Mouse (Mus musculus): ENCODE measurements around the gene Avpr2. TPM values are rescaled to one million over a fixed set of nuclear protein-coding genes. Genes with fewer than 3 reads are reported as not detected.

Gene Avpr2
- total RNA-seq, 2 experiments from 2014 or later, result not detected

DNA sequence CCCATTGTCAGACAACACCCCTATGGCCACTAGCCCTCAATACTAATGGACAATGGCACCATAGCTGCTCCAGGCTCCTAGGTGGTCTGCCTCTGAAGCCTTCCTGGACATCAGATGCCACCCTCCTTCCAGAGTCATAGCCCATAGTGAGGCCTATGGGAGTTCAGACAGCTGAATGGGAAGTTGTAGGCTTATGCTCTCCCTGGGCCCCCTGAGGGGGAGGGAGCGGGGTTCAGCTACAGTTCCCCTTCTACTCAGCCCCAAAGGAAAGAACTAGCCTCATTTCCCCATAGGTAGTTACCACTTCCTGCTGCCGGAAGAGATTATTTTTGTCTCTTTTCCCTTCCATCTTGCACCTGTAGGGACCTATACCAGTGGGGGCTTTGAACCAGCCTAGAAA lies 19.7 kb downstream of the Avpr2 start:
- no peak for ATAC-seq (replicated peaks; ENCODE audit: low FRiP score, low TSS enrichment, poor library complexity, severe bottlenecking)

DNA sequence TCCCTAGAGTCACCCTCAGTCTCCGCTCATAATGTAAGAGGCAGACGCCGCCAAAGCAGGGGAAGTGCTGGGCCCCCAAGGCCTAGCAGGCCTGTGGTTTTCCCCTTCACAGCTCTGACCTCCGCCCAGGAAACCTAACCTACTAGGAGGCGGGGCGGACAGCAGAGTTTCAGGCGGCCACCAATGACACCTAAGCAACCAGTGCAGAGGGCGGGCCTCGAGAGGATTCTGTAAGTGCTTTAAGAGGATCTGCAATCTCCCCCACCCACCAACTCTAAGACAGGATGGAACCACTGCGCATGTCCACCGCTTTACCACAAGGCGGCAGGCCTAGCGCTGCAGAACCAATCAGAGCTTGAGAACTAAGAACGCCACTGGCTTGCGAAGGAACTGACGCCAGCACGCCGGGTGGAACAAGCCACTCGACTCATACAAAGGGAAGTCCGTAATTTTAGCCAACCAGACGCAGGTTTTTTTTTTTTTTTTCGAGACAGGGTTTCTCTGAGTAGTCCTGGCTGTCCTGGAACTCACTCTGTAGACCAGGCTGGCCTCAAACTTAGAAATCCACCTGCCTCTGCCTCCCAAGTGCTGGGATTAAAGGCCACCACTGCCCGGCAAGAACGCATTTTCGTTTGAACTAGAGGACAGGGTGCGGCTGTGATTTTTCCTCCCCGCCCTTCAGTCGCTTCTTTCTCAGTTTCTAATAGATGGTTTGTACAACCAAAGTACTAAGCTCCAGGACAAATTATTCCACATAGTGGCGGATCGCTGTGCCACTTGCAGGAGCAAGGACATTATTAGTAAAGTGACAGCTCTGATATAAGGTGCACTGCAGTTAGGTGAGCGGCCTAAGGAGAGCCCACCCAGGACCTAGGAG lies 23.2 kb downstream of the Avpr2 start:
- ATAC-seq (replicated peaks; ENCODE audit: low FRiP score, low TSS enrichment, poor library complexity, severe bottlenecking), result peak; percentile 98

DNA sequence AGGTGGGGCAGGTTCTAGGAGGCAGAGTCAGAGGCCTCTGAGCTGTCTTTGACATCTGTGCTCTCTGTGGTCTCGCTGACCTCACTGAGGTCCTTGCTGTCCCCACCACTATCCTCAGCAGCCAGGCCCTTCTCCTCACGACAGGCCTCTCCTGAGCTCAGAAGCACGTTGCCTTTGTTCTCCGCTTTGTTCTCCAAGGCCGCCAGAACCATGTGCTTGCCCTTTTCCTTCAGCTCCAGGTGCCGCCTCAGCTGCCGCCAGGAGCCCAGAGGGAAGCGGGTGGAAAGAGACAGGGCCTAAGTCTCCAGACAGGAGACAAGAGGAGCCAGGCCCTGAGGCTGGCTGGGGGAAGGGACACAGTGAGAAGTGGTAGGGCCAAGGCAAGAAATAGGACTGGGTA lies 25.0 kb downstream of the Avpr2 start:
- ATAC-seq (replicated peaks; ENCODE audit: low FRiP score, low TSS enrichment, poor library complexity, severe bottlenecking), result no peak

DNA sequence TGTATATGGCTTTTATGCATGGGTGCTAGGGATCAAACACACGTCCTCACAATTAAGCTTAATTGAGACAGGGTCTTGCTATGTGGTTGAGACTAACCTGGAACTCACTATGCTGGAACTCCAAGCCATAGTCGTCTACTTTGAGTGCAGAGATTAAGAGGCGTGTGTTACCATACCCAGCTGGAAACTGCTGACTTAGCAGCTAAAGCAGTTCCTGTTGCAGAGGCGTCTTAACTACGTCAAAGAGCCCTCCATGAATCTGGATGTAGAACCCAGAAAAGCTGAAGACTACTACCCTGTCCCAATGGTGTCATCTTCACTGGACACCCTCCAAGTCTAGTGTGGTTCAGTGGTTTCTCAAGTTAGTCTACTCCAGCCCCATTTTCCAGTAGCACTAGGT lies 26.7 kb downstream of the Avpr2 start:
- ATAC-seq (replicated peaks; ENCODE audit: low FRiP score, low TSS enrichment, poor library complexity, severe bottlenecking), result no peak

DNA sequence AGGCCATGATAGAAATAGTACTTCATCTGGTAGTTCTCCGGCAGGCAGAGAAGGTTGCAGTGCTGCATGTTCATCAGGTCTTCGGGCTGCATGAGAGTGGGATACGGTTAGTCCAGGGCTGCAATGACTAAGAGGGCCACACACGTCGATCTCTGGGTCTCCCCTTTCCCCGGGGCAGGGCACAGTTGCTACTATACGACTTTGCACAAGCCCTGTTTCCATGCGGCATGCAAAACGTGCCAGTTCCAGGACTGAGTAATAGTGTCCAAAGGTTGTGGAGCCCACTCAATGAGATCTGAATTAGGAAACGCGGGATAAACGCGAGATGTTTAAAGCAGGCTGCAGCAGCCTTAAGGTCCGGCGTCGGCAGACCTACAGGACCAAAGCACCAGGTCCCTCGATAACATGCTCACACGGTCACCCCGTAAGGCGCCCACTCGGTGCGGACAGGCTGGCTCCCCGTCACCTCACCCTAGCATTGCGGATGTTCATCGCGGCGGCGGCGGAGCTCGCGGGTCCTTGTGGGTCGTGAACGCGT lies 29.5 kb downstream of the Avpr2 start:
- ATAC-seq (replicated peaks; ENCODE audit: low FRiP score, low TSS enrichment, poor library complexity, severe bottlenecking), result no peak

DNA sequence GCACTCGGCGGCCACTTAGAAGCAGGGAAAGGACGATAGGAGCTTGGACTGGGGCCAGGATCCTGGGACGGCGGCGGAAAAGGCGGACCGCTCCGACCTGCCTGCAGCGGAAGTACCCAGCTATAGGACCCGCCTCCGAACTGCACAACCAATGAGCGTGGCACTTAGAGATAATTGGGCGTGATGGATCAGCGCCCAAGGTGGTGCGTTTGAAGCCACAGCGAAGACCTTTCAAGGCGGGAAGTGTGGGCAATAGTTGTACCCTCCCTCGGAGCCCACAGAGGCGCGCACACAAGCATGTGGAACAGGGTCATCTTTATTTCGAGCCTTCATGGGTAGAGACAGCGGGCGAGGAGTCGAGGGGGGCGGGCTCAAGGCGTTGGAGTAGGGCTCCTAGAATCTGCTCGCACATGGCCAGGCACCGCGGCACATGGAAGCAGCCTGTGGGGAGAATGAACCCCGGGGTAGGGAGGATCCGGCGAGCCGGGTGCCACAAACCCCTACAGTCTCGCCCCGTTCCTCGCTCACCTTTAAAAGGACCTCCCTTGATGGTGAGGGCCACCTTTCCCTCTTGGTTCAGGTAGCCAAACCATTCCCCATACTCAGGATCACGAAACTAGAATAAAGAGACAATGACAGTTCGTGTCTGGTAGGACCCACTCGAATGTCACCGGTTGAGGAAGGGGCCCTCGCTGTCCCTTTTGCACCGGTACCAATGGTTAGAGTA lies 30.1 kb downstream of the Avpr2 start, which contains the start of the genes Arhgap4 and Naa10:
TSS of gene Arhgap4 (minus strand) at position 48 of the 727 bp plus-strand sequence.
TSS of gene Naa10 (minus strand) at position 122 of the 727 bp plus-strand sequence.
- peak; percentile 99 for ATAC-seq (replicated peaks; ENCODE audit: low FRiP score, low TSS enrichment, poor library complexity, severe bottlenecking)

DNA sequence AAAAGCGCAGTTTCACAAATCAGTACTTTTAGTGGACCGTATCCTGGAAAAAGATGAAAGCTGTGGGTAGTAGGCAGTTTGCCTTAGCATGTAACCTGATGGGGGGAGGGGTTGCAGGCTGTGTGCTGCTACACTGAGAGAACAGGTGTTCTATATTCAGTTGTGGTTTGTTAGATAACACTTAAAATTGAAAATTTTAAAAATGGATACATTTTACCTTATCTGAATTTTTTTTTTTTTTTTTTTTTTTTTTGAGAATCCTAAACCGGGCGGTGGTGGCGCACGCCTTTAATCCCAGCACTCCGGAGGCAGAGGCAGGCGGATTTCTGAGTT lies 30.6 kb downstream of the Avpr2 start:
- ATAC-seq (replicated peaks; ENCODE audit: low FRiP score, low TSS enrichment, poor library complexity, severe bottlenecking), result no peak

DNA sequence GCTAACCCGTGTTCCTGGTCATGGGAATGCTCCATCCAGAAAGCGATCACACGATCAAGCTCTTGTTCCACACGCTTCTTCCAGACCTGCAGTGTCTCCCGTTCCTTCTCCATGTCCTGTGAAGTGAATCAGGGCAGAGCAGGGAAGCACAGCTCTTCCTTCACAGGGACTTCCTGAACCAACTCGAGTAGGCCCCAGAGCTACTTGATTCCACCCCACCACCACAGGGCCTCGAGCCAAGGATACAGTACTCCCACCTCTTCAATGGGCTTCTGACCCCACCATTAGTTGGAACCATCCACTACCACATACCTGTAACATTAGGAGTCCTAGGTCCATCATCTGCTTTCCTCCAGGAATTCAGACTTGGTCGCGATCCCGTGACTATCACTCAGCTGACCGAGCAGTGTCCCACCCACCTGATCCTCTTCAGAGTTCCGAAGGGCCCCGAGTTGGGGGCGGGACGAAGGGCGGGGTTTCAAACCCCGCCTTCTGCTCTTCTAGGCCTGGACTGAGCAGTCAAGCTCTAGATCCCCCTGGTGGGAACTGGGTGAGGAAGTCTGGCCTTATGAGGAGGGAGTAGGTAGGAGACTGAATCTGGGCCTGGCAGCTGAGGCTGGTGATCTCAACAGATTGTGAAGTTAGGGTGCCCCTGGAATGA lies 38.6 kb downstream of the Avpr2 start, which contains the start of gene Renbp:
TSS of gene Renbp (minus strand) at position 449 of the 661 bp plus-strand sequence.
- peak; percentile 90 for ATAC-seq (replicated peaks; ENCODE audit: low FRiP score, low TSS enrichment, poor library complexity, severe bottlenecking)

DNA sequence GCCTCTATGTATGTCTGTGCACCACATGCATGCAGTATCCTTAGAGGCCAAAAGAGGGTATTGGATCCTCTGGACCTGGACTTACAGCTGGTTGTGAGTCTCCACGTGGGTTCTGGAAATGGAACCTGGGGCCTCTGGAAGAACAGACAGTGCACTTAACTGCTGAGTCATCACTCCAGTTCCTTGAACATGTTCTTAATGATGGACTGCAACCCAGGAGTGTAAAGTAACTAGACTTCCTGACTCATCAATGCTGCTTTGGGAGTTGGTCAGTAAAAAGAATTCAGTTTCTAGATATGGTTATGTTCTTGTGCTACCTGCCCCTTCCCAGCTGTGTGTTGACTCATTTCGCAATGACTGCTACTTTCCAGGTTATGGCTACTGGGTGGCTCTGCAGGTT lies 40.0 kb downstream of the Avpr2 start:
- ATAC-seq (replicated peaks; ENCODE audit: low FRiP score, low TSS enrichment, poor library complexity, severe bottlenecking), result no peak

DNA sequence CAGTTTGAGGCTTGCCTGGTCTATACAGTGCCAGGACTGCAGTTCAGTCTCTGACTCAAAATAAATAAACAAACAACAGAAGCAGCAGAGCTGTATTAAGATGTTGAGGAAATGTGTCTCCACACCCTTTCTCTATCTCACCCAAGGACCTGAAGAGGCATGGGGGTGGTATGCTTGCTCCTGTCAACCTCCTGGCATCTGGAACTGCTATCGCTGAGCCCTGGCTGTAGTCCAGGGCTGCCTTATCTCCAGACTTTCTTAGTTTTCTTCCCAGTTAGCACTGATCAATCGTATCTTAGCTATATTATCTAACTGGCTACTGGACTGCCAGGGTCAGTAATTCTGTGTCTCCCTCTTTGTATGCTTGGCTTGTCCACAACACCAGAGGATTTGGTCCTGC lies 50.0 kb downstream of the Avpr2 start:
- peak; percentile 74 for ATAC-seq (replicated peaks; ENCODE audit: low FRiP score, low TSS enrichment, poor library complexity, severe bottlenecking)

DNA sequence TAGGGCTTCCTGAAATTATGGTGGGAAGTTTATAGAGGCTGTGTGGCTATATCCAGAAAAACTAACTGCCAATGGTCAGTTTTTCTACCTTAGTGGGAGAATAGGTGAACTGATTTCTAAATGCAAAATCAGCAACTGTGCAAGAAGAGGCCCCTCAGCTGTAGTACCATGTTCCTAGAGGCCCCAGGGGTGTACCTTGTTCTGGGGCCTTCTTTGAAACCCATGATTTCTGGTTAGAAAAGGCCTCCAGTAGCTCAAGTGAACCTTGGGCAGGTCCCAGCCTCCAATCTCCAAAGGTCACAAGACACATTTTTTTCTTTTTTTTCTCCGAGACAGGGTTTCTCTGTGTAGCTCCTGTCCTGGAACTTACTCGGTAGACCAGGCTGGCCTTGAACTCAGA lies 50.4 kb downstream of the Avpr2 start:
- peak; percentile 27 for ATAC-seq (replicated peaks; ENCODE audit: low FRiP score, low TSS enrichment, poor library complexity, severe bottlenecking)

Other genes starting within 250 kb of the Avpr2 start
- 2.7 TPM in 1 of 2 replicates, not detected in the other for gene Pnck, start 232.0 kb upstream of the Avpr2 start, total RNA-seq (2014; fragmentation: Nextera tagmentation)
- gene Pnck, start 232.0 kb upstream of the Avpr2 start, total RNA-seq (2017), result not detected in 2 replicates
- gene Slc6a8, start 219.0 kb upstream of the Avpr2 start, total RNA-seq (2014; fragmentation: Nextera tagmentation), result 2.0 TPM in 1 of 2 replicates, not detected in the other
- gene Slc6a8, start 219.0 kb upstream of the Avpr2 start, total RNA-seq (2017), result 0.34 TPM in 1 of 2 replicates, not detected in the other
- 117 and 129 TPM in 2 replicates for gene Bcap31, start 175.9 kb upstream of the Avpr2 start, total RNA-seq (2014; fragmentation: Nextera tagmentation)
- gene Bcap31, start 175.9 kb upstream of the Avpr2 start, total RNA-seq (2017), result 177 and 215 TPM in 2 replicates
- 8.9 and 12.1 TPM in 2 replicates for gene Abcd1, start 175.5 kb upstream of the Avpr2 start, total RNA-seq (2014; fragmentation: Nextera tagmentation)
- gene Abcd1, start 175.5 kb upstream of the Avpr2 start, total RNA-seq (2017), result 3.5 and 6.4 TPM in 2 replicates
- not detected in 2 replicates for gene Plxnb3, start 135.0 kb upstream of the Avpr2 start, total RNA-seq (2014; fragmentation: Nextera tagmentation)
- 0.19 TPM in 1 of 2 replicates, not detected in the other for gene Plxnb3, start 135.0 kb upstream of the Avpr2 start, total RNA-seq (2017)
- not detected in 2 replicates for gene Srpk3, start 117.7 kb upstream of the Avpr2 start, total RNA-seq (2014; fragmentation: Nextera tagmentation)
- gene Srpk3, start 117.7 kb upstream of the Avpr2 start, total RNA-seq (2017), result not detected in 2 replicates
- gene Idh3g, start 105.2 kb upstream of the Avpr2 start, total RNA-seq (2014; fragmentation: Nextera tagmentation), result 216 and 277 TPM in 2 replicates
- 239 and 271 TPM in 2 replicates for gene Idh3g, start 105.2 kb upstream of the Avpr2 start, total RNA-seq (2017)
- 246 and 263 TPM in 2 replicates for gene Ssr4, start 105.1 kb upstream of the Avpr2 start, total RNA-seq (2014; fragmentation: Nextera tagmentation)
- gene Ssr4, start 105.1 kb upstream of the Avpr2 start, total RNA-seq (2017), result 136 and 138 TPM in 2 replicates
- 0.31 TPM in 1 of 2 replicates, not detected in the other for gene Pdzd4, start 67.1 kb upstream of the Avpr2 start, total RNA-seq (2014; fragmentation: Nextera tagmentation)
- gene Pdzd4, start 67.1 kb upstream of the Avpr2 start, total RNA-seq (2017), result 0.30 TPM in 1 of 2 replicates, not detected in the other
- gene L1cam, start 4.0 kb downstream of the Avpr2 start, total RNA-seq (2014; fragmentation: Nextera tagmentation), result not detected in 2 replicates
- 0.15 and 2.0 TPM in 2 replicates for gene L1cam, start 4.0 kb downstream of the Avpr2 start, total RNA-seq (2017)
- gene Arhgap4, start 29.8 kb downstream of the Avpr2 start, total RNA-seq (2014; fragmentation: Nextera tagmentation), result 27.6 and 32.5 TPM in 2 replicates
- gene Arhgap4, start 29.8 kb downstream of the Avpr2 start, total RNA-seq (2017), result 13.7 and 20.1 TPM in 2 replicates
- gene Naa10, start 29.8 kb downstream of the Avpr2 start, total RNA-seq (2014; fragmentation: Nextera tagmentation), result 224 and 245 TPM in 2 replicates
- 150 TPM in 2 replicates for gene Naa10, start 29.8 kb downstream of the Avpr2 start, total RNA-seq (2017)
- 3.3 and 7.6 TPM in 2 replicates for gene Renbp, start 38.7 kb downstream of the Avpr2 start, total RNA-seq (2014; fragmentation: Nextera tagmentation)
- 6.9 and 11.0 TPM in 2 replicates for gene Renbp, start 38.7 kb downstream of the Avpr2 start, total RNA-seq (2017)
- 159 and 169 TPM in 2 replicates for gene Hcfc1, start 74.3 kb downstream of the Avpr2 start, total RNA-seq (2014; fragmentation: Nextera tagmentation)
- 56.1 and 78.7 TPM in 2 replicates for gene Hcfc1, start 74.3 kb downstream of the Avpr2 start, total RNA-seq (2017)
- gene Irak1, start 131.8 kb downstream of the Avpr2 start, total RNA-seq (2014; fragmentation: Nextera tagmentation), result 74.9 and 81.2 TPM in 2 replicates
- 43.2 and 48.7 TPM in 2 replicates for gene Irak1, start 131.8 kb downstream of the Avpr2 start, total RNA-seq (2017)
- not detected in 2 replicates for gene Opn1mw, start 235.4 kb downstream of the Avpr2 start, total RNA-seq (2014; fragmentation: Nextera tagmentation)
- not detected in 2 replicates for gene Opn1mw, start 235.4 kb downstream of the Avpr2 start, total RNA-seq (2017)
- 21.8 and 22.9 TPM in 2 replicates for gene Mecp2, start 243.3 kb downstream of the Avpr2 start, total RNA-seq (2014; fragmentation: Nextera tagmentation)
- 12.9 and 17.9 TPM in 2 replicates for gene Mecp2, start 243.3 kb downstream of the Avpr2 start, total RNA-seq (2017)